Mouse (Mus musculus) myocyte (in vitro differentiated cells): ENCODE measurements around the gene Sept14. TPM values are rescaled to one million over a fixed set of nuclear protein-coding genes. Genes with fewer than 3 reads are reported as not detected.

Experiments used
- H3K27me3 ChIP-seq: one replicate; pipeline ENCODE4 v1.6.1; 2011; ENCODE audit not compliant: control insufficient read depth, insufficient read depth, insufficient read length
- H3K36me3 ChIP-seq: one replicate; pipeline ENCODE4 v1.6.1; 2011; ENCODE audit not compliant: control insufficient read depth, insufficient read depth
- H3K4me2 ChIP-seq: one replicate; pipeline ENCODE4 v1.6.1; 2011; ENCODE audit warnings: low read depth, control low read depth
- H3K4me3 ChIP-seq: one replicate; pipeline ENCODE4 v1.5.1; 2011; ENCODE audit warnings: mild to moderate bottlenecking, control low read depth, moderate library complexity
- H3K79me2 ChIP-seq: one replicate; pipeline ENCODE4 v1.6.1; 2011; ENCODE audit not compliant: control insufficient read depth, insufficient read depth
- H3ac ChIP-seq: one replicate; pipeline ENCODE4 v1.6.1; 2011; ENCODE audit not compliant: control insufficient read depth, insufficient read length
- E2F4 ChIP-seq: IDR thresholded peaks from one replicate; pipeline ENCODE4 v1.6.1; 2011; ENCODE audit warnings: mild to moderate bottlenecking, control low read depth, moderate library complexity; ENCODE audit not compliant: insufficient read depth
- MAX ChIP-seq: IDR thresholded peaks from one replicate; pipeline ENCODE4 v1.6.1; 2011; ENCODE audit warnings: low read depth, mild to moderate bottlenecking, control low read depth
- MYOD1 ChIP-seq, 3 experiments: IDR thresholded peaks; one replicate each; pipeline ENCODE4 v1.6.1; 2011; ENCODE audit warnings: control low read depth in 2 of 3, low read depth in 2 of 3, mild to moderate bottlenecking in 2 of 3, moderate library complexity in 1 of 3; ENCODE audit not compliant: insufficient read length in 2 of 3, control insufficient read depth in 1 of 3
- MYOG ChIP-seq, 3 experiments: IDR thresholded peaks; one replicate each; pipeline ENCODE4 v1.6.1; 2011; ENCODE audit warnings: control low read depth in 2 of 3, low read depth in 2 of 3, mild to moderate bottlenecking in 2 of 3; ENCODE audit not compliant: insufficient read length in 2 of 3, control insufficient read depth in 1 of 3, insufficient read depth in 1 of 3
- POLR2A ChIP-seq: IDR thresholded peaks from one replicate; pipeline ENCODE4 v1.6.1; 2011; ENCODE audit warnings: low read depth, mild to moderate bottlenecking, control low read depth, moderate library complexity; ENCODE audit not compliant: insufficient read length
- POLR2AphosphoS2 ChIP-seq: IDR thresholded peaks from one replicate; pipeline ENCODE4 v1.6.1; 2011; ENCODE audit warnings: low read depth, control low read depth; ENCODE audit not compliant: insufficient read length
- REST ChIP-seq: IDR thresholded peaks from one replicate; pipeline ENCODE4 v1.6.1; 2011; ENCODE audit warnings: mild to moderate bottlenecking, control low read depth, moderate library complexity; ENCODE audit not compliant: insufficient read depth, insufficient read length
- TCF12 ChIP-seq: IDR thresholded peaks from one replicate; pipeline ENCODE4 v1.6.1; 2011; ENCODE audit warnings: mild to moderate bottlenecking, control low read depth; ENCODE audit not compliant: poor library complexity, insufficient read depth, severe bottlenecking
- TCF3 ChIP-seq: IDR thresholded peaks from one replicate; pipeline ENCODE4 v1.6.1; 2011; ENCODE audit warnings: low read depth, control low read depth; ENCODE audit not compliant: insufficient read length
- USF1 ChIP-seq: IDR thresholded peaks from one replicate; pipeline ENCODE4 v1.6.1; 2011; ENCODE audit warnings: low read depth, mild to moderate bottlenecking, control low read depth, moderate library complexity
- polyA plus RNA-seq: library from polyadenylated mRNA; unstranded; fragments of >200 nt; fragmentation: generic; extraction: Trizol; gene quantifications from one replicate; pipeline ENCODE4 v1.2.1, GENCODE M21; 2012; ENCODE audit warnings: missing spikeins

Gene Sept14
- polyA plus RNA-seq, 1 experiment = 0.10 TPM

DNA sequence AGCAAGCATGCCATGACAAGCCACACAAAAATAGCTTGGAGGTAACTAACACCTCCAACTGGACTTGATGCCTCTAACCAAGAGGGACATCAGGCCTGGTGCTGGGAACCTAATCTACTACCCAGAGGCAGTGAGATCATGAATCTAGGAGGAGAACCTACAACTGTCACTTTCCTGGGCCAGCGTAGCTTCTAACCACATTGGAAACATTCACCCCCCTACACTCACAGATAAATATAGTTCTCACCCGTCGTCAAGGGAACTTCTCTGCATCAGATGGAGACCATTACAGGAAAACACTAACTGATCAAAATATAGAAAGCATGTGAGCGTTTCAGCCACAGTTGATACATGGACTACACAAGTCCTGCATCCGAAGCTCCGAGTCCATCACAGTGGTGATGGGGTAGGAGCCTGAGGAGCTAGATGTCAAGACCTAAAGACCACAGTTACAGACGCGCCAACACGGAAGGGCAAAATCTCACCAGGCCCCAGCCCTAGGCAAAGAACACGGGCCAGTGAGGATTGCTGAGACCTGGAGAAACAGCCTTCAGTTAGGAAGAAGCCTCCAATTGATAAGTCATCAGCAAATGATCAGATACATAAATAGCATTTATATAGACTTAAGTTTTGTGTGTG is 41.9 kb downstream of the Sept14 start:
- Histone ChIP-seq H3K27me3 (no peaks in the 10 kb centered on the region), H3K36me3 (no peaks in the 10 kb centered on the region), H3K4me3 (no peak overlapping the region), H3K79me2 (peaks cover 9% of the 10 kb centered on the region), H3K4me2 (no peak overlapping the region), H3ac (no peak overlapping the region)
- TF ChIP-seq USF1 = no peak
- no peak for TF ChIP-seq REST
- no peak for TF ChIP-seq POLR2A

DNA sequence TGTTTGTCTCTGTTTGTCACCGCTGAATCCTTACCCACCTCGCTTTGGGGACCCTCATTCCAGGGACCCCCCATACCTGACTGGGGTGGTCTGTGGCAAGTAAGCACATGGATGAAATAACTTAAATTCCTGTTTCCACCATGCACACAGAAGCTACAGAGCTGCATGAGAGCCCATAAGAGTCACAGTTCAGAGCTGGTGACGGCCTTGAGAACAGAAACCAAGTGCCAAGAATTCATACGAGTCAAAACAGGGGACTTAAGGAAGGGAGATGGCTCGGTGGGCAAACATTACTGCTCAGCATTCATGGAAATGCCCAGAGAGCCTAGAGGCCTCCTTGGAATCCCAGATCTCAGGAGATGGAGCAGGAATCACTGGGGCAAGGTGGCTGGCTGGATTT is 44.2 kb downstream of the Sept14 start:
- H3K27me3 ChIP-seq = no peaks in the 10 kb centered on the region
- H3K79me2 ChIP-seq = peaks cover 3% of the 10 kb centered on the region
- H3ac ChIP-seq = no peak overlapping the region
- H3K4me2 ChIP-seq = no peak overlapping the region
- no peaks in the 10 kb centered on the region for H3K36me3 ChIP-seq
- no peak overlapping the region for H3K4me3 ChIP-seq
- TF ChIP-seq TCF3 (no peak), POLR2A (no peak), POLR2AphosphoS2 (no peak), TCF12 (no peak), USF1 (no peak), REST (no peak), MYOG (IDR thresholded peaks at IDR 0.05; ENCODE audit: control insufficient read depth in 1 of 3, insufficient read depth in 1 of 3, insufficient read length in 2 of 3, low read depth in 2 of 3) (no peak), E2F4 (no peak)

GRCm38 (mm10) chr5:129657931-129658330 is 50.4 kb downstream of the Sept14 start:
- Histone ChIP-seq H3ac (no peak overlapping the region), H3K4me2 (no peak overlapping the region), H3K27me3 (no peaks in the 10 kb centered on the region), H3K79me2 (no peaks in the 10 kb centered on the region), H3K36me3 (peaks cover 14% of the 10 kb centered on the region), H3K4me3 (no peak overlapping the region)
- TF ChIP-seq E2F4 (no peak), MYOG (IDR thresholded peaks at IDR 0.05; ENCODE audit: control insufficient read depth in 1 of 3, insufficient read depth in 1 of 3, insufficient read length in 2 of 3, low read depth in 2 of 3) (no peak), TCF12 (no peak)

DNA sequence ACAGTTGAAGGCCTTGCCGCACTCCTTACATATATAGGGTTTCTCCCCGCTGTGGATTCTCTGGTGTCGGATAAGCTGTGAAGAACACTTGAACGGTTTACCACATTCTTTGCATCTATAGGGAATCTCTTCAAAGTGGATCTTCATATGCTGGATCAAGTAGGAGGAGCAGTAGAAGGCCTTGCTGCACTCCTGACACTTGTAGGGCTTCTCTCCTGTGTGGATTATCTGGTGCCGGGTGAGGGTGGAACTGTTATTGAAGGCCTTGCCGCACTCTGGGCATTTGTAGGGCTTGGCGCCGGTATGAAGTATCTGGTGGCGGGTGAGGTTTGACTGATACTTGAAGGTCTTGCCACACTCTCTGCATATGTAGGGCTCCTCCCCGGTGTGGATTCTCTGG is 51.3 kb downstream of the Sept14 start:
- H3K79me2 ChIP-seq = no peaks in the 10 kb centered on the region
- no peaks in the 10 kb centered on the region for H3K27me3 ChIP-seq
- H3ac ChIP-seq = no peak overlapping the region
- H3K4me2 ChIP-seq = no peak overlapping the region
- no peak overlapping the region for H3K4me3 ChIP-seq
- TF ChIP-seq MAX = no peak
- TF ChIP-seq TCF3 = no peak
- no peak for TF ChIP-seq MYOG (IDR thresholded peaks at IDR 0.05; ENCODE audit: control insufficient read depth in 1 of 3, insufficient read depth in 1 of 3, insufficient read length in 2 of 3, low read depth in 2 of 3)
- peaks cover 14% of the 10 kb centered on the region for H3K36me3 ChIP-seq

DNA sequence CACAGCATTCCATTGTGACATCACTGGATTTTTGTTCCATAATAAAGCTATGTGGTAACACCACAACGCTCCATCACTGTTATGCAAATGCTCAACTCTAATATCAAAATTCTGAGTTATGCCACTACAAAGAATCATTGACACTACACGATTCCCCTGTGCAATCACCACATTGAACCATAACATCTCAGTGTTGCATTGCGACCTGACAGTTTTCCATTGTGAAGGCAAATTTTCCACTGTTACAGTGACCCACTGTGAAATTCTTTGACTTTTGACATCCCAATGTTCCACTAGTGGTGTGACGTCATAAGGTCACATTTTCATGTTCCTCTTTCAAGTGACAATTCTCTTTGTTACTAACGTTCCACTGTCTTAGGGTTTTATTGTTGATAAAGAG is 57.5 kb downstream of the Sept14 start:
- TF ChIP-seq POLR2AphosphoS2 (no peak), MAX (no peak), REST (no peak), POLR2A (no peak), TCF3 (no peak), MYOD1 (IDR thresholded peaks at IDR 0.05; ENCODE audit: control insufficient read depth in 1 of 3, insufficient read length in 2 of 3, low read depth in 2 of 3) (no peak)
- H3K4me2 ChIP-seq = no peak overlapping the region
- no peaks in the 10 kb centered on the region for H3K36me3 ChIP-seq
- H3K4me3 ChIP-seq = no peak overlapping the region
- no peak overlapping the region for H3ac ChIP-seq
- H3K27me3 ChIP-seq = no peaks in the 10 kb centered on the region
- no peaks in the 10 kb centered on the region for H3K79me2 ChIP-seq

Other genes with a start within 250 kb of the Sept14 start
- gene Sfswap, start 207.3 kb downstream of the Sept14 start, polyA plus RNA-seq = 27.8 TPM
- 0.35 TPM for gene Mmp17, start 124.3 kb downstream of the Sept14 start, polyA plus RNA-seq
- gene Zfp11, start 38.4 kb downstream of the Sept14 start, polyA plus RNA-seq = 0.91 TPM
- 138 TPM for gene Mrps17, start 7.0 kb upstream of the Sept14 start, polyA plus RNA-seq
- gene Nipsnap2, start 16.6 kb upstream of the Sept14 start, polyA plus RNA-seq = 67.6 TPM
- gene Psph, start 78.9 kb upstream of the Sept14 start, polyA plus RNA-seq = 338 TPM
- gene Sumf2, start 138.5 kb upstream of the Sept14 start, polyA plus RNA-seq = 33.8 TPM
- gene Chchd2, start 179.0 kb upstream of the Sept14 start, polyA plus RNA-seq = 747 TPM
- 1.7 TPM for gene Zbed5, start 187.2 kb upstream of the Sept14 start, polyA plus RNA-seq
- 0.32 TPM for gene Phkg1, start 190.0 kb upstream of the Sept14 start, polyA plus RNA-seq
- gene Nupr1l, start 200.0 kb upstream of the Sept14 start, polyA plus RNA-seq = 1.1 TPM
- 13.2 TPM for gene Vkorc1l1, start 233.5 kb upstream of the Sept14 start, polyA plus RNA-seq